Mouse (Mus musculus): Measurements from ENCODE around the gene Slc29a2.

The Slc29a2 gene

DNA sequence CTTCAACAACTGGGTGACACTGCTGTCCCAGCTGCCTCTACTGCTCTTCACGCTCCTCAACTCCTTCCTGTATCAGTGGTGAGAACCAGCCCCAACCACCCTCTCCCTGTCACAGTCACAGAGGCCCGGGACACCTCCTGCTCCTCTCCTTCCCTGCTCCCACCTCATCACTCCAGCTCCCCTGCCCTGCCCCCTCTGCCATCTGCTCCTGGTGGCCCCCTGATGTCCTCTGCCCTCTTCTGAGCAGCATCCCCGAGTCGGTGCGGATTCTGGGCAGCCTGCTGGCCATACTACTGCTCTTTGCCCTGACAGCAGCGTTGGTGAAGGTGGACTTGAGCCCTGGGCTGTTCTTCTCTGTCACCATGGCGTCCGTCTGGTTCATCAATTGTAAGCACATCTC lies 2.5 kb downstream of the Slc29a2 start:
- intact Hi-C loops (cut with DNase I): no loop called here

DNA sequence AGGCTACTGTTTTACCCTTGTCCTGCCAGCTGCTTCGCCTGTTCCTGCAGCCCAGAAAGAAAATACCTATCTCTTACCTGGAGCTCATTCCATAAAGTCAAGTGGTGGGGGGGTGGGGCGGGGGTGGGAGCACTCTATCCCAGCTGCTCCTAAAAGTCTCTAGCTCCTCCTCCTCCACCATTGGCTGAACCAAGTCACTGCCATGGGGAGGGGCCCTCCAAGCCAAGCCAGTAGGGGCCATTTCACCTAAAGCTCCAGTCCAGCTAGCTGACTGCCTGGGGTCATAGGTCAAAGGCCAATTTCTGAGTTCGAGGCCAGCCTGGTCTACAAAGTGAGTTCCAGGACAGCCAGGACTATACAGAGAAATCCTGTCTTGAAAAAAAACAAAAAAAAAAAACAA lies 9.0 kb downstream of the Slc29a2 start:
- intact Hi-C loops (cut with DNase I): no loop called here

DNA sequence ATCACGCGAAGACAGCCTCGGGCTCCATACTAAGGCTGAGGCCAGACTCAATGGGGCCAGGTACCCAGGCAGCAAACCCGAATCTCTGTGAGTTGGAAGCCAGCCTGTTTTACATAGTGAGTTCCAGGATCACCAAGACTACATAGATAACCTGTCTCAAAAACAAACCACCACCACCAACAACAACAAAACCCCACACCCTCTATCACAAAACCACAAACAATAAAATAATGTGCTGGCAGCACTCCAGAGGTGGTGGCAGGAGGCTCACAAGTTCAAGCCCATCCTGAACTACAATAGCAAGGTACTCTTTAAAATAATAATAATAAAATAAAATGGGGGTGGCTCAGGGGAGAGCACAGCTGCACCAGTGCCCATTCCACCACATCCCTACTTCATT lies 12.9 kb downstream of the Slc29a2 start:
- intact Hi-C loops (cut with DNase I): no loop called here

DNA sequence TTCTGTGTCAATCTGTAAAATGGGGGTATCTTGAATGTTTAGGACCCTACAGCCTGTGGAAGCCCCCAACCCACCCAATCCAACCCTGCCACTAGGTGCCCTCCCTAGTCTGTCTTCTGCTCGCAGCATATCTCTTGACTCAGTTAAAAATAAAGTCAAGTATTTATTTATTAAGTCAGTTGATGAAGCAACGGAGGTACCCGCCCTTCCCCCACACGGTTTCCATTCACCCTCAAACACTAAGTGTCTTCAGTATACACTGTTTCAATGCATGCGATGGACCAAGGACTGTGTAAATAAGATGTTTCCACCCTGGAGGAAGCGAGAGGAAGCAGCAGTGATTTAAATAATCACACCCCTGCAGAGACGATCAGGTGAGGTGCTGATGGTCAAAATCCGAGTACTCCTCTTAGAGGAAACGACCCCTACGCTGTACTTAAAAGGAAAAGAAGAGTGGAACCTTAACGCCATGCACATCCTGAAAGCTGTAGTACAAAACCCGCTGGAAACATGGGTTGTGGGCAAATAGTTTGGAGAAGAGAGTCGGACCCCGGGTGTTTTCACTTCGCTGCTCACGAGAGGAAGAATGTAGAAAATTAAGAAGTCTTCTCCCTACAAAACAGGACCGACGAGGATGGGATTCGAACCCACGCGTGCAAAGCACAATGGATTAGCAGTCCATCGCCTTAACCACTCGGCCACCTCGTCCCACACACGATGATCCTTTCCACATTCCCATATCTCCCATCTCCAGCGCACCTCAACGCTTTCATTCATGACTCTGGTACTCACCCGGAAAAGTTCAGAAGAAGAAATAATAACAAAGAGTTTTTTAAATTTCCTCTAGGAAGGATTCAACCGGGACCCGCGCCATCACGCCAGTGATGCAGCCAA lies 14.3 kb downstream of the Slc29a2 start:
- intact Hi-C loops (cut with DNase I): no loop called here

DNA sequence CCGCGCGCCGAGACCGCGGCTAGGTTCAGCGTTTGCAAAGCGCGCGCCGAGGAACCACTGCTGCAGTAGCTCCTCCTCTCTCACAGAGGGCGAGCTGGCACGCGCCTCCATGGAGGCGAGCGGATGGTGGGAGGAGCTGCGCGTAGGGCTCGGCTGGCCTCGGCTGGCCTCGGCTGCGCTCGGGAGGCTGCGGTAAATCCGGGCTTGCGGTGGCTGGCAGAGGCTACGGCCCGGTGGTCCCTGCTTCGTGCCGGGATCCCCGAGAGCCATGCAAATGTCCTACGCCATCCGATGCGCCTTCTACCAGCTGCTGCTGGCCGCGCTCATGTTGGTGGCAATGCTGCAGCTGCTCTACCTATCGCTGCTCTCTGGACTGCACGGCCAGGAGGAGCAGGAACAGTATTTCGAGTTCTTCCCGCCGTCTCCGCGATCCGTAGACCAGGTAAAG lies 15.1 kb downstream of the Slc29a2 start, which contains the start of the genes B4gat1 and AC124502.3:
Gene B4gat1, plus strand, starts transcription at position 118 of the 448 bp plus-strand sequence.
Gene AC124502.3, plus strand, starts transcription at position 183 of the 448 bp plus-strand sequence.
- intact Hi-C loops (cut with DNase I): no loop called here

DNA sequence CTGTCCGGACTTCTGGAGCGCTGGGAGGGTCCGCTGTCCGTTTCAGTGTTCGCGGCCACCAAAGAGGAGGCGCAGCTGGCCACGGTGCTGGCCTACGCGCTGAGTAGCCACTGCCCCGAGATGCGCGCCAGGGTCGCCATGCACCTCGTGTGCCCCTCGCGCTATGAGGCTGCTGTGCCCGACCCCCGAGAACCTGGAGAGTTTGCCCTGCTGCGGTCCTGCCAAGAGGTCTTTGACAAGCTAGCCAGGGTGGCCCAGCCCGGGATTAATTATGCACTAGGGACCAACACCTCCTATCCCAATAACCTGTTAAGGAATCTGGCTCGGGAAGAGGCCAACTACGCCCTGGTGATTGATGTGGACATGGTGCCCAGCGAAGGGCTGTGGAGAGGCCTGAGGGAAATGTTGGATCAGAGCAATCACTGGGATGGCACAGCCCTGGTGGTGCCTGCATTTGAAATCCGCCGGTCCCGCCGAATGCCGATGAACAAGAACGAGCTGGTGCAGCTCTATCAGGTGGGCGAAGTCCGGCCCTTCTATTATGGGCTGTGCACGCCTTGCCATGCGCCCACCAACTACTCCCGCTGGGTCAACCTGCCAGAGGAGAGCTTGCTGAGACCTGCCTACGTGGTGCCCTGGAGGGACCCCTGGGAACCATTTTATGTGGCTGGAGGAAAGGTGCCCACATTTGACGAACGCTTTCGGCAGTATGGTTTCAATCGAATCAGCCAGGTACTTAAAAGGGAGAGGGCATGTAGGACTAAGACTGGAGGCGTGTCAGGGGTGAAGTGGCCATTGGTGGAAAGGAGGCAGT lies 15.8 kb downstream of the Slc29a2 start:
- intact Hi-C loops (cut with DNase I): no loop called here

DNA sequence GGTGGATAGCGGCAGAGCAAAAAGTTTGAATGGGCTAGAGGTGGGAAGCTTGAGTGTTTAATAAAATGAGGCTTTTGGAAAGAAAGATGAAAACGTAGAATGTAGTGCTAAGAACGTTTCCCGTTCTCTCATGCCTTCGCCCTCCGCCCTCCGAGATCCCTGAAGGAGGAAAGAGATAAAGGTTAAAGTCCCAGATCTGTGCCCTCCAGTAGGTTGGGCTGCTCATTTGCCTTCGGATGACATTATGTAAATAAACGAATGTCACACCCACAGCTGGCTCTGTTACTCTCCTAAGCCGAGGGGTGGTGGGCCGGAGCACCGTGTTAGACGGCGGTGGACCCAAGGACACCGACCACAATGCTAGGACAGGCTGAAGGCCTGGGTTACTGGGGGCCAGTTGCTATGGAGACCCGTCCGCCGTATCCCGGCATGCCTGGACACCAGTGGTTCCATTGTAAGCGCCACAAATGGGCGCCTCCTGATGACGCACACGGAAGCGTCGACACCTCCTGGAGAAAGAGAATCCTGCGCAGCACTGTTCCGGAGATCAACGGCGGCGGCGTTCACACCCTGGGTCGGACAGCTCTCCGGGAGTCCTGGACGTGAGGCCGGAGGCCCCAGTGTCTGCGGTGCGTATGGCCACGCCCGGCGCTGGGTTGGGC lies 17.3 kb downstream of the Slc29a2 start, which contains the start of gene Brms1:
Gene Brms1, plus strand, starts transcription at position 493 of the 662 bp plus-strand sequence.
- intact Hi-C loops (cut with DNase I): no loop called here

DNA sequence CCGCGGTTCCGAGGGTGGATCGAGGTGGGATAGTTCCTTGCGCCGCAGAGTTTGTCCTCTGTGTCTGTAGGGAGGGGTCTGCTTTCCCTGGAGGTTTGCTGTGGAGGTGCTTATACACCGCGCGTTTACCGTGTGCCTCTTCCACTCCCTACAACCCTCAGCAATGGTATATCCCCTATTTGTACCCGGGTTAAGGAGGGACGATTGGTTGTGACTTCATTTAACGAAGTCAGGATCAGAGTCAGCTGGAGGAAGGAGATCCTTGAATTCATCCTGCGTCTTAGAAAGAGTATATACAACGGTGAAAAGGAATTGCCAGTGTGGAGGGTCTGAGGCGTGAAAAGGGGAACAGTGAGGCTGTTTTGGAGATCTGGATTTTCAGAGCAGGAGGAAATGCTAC lies 17.9 kb downstream of the Slc29a2 start:
- intact Hi-C loops (cut with DNase I): no loop called here

DNA sequence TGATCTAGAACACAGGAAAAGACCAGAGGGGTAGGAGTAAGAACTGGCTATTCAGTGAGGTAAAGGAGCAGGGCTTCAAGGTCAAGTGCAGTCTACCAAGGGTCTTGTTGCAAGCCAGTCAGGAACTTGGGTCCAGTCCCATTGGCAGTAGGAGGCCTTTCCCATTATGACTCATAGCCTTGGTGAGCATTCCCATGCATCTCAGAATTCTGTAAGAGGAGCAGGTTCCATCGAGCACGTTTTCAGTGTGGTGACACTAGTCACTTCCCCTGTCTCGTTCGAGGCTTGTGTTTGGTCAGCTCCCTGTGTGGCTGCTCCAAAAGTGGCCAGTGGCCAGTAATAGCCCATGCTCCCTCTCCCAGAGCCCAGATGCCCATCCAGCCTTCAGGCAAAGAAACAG lies 21.9 kb downstream of the Slc29a2 start:
- intact Hi-C loops (cut with DNase I): no loop called here

DNA sequence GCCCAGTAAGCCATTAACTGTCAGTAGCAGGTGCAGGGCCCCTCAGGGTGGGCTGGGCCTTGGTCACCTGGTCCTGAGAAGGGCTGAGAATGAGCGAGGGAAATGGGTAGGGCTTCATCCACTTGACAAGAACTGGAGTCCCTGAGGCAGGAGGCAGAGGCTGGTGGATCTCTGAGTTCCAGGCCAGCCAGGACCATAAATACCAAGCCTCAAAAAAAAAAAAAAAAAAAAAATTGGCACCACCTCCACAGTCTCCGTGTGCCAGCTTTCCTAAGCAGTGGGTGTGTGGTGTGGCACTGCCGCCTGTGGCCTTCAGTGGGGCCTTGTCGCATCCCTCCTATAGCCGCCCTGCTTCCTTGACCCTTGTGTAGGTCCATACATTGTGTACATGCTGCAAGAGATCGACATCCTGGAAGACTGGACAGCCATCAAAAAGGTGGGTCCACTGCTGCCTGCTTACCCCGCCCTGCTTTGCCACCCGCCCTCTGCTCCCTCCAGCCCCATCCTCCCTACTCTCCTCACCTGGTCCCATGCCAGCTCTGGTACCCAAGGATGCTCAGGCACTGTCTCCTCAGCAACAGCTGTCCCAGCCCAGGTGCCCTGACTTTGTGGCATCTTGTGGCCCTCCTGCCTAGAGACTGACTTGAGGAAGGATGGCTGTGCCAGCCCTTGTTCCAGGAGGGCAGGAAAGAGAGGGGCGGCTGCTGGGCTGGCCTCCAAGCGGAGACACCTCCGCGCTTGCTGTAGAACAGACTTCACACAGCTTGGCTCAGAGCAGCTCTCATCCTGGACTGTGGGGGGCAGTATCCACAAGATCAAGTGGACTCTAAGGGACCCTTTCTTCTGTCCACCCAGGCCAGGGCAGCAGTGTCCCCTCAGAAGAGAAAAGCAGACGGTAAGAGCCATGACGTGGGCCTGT lies 24.7 kb downstream of the Slc29a2 start:
- intact Hi-C loops (cut with DNase I): no loop called here

DNA sequence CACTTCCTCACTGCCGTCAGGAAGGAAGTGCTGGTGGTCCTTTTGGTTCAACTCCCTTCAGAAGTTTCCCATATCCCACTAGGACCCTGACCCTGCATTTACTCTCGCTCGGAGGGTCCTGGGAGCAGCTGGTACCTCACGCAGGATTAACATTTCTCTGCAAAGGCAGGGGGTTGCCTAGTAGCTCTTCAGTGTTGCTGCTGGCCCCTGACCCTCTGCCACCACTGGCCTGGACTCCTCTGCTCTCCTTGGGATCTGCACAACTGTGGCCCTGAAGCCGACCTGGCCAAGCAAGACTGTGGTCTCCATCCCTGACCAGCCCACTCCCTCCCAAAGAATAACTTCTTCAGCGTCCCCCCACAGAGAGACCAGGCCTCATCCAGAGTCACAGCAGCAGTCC lies 25.7 kb downstream of the Slc29a2 start:
- intact Hi-C loops (cut with DNase I): no loop called here

DNA sequence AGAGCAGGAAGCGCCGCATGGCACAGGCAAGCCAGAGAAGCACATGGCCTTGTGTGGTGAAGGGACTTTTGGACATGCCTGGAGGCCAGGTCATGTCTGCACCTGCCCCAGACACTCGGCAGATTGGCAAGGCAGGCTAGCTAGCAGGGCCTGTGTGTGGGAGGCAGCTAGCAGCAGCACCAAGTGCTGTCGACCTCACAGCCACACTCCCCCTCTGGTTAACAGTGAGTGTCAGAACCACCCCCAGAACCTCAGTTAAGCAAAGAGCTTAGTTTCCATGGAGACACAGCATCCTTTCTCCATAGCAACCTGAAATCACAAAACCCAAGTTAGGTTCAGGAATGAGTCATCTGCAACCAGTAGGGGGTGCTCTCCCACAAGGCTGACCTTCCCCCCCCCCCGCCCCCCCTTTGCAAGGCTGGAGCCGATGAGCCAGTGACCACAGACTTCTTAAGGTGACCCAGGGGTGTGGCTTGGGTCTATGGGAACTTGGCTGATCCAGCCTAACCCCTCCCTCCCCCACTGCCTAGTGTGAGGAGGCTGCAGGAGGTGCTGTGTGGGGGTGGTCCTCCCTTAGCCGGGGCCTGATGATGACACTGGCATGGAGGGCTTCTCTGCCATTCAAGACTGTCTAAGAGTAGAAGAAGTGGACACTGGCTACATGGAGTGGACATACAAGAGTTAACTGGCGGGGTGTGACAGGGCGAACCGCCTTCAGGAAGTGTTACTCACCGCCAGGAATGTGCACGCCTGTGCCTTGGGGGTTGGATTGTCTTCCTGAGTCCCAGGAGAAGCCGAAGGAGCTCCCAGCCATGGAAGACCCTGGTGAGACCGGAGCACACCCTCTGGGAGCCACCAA lies 26.6 kb downstream of the Slc29a2 start, which contains the start of gene Rin1:
Gene Rin1, plus strand, starts transcription at position 435 of the 859 bp plus-strand sequence.
- intact Hi-C loops (cut with DNase I): no loop called here

DNA sequence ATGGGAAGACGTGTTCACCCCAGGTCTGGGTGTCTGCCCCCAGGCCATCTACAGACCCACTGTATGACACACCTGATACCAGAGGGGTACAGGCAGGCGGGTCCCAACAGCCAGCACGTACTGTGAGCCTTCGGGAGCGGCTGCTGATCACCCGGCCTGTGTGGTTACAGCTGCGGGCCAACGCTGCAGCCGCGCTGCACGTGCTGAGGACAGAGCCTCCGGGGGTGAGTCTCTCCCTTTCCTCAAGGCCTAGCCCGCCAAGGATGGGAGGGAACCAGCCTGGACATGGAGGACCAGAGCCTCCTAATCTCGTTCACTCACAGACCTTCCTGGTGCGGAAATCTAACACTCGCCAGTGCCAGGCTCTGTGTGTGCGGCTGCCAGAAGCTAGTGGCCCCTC lies 27.4 kb downstream of the Slc29a2 start:
- intact Hi-C loops (cut with DNase I): no loop called here

DNA sequence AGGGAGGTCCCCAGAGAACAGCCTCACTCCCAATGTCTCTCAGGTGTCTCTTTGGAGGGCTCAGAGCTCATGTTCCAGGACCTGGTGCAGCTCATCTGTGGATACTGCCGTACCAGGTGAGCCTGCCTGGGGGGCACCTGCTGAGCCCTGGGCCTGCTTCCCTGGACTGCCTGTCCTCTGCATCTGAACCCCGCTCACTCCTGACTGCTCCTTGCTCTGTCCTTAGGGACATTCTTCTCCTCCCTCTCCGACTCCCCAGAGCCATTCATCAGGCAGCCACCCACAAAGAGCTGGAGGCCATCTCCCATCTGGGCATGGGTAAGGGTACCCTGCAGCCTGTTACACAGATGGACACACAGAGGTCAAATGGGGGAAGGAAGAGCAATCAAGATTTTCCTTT lies 27.9 kb downstream of the Slc29a2 start:
- intact Hi-C loops (cut with DNase I): no loop called here

DNA sequence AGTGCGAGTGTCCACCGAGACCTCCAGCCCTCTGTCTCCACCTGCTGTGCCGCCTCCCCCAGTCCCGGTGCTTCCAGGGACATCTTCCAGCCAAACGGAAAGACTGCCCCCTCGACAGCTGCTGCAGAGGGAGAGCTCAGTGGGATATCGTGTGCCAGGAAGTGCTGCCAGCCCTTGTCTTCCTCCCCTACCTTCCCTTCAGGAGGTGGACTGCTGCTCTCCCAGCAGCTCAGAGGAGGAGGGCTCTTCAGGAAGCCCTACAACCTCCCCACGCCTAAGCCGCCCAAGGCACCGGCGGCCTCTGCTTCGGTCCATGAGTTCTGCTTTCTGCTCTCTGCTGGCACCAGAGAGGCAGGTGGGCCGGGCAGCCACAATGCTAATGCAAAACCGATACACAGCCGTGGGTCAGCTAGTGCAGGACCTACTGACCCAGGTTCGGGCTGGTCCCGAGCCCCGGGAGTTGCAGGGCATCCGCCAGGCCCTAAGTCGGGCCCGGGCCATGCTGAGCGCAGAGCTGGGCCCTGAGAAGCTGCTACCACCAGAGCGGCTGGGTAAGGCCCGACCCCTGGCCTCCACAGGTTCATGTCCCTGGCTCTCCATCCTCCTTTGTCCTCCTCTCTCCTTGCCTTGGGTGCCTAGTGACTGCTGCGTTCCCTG lies 28.6 kb downstream of the Slc29a2 start:
- intact Hi-C loops (cut with DNase I): no loop called here

DNA sequence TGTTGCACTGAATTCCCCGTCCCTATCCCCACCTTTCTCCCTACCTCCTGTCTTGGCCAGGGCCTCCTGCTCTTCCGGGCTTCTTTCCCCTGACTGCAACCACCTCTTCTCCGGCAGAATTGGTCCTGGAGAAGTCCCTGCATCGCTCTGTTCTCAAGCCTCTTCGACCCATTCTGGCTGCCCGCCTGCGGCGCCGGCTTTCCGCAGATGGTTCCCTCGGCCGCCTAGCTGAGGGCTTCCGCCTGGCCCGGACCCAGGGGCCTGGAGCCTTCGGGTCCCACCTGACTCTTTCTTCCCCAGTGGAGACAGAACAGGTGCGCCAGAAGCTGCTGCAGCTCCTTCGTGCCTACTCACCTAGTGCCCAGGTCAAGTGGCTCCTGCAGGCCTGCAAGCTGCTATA lies 29.2 kb downstream of the Slc29a2 start:
- intact Hi-C loops (cut with DNase I): no loop called here

DNA sequence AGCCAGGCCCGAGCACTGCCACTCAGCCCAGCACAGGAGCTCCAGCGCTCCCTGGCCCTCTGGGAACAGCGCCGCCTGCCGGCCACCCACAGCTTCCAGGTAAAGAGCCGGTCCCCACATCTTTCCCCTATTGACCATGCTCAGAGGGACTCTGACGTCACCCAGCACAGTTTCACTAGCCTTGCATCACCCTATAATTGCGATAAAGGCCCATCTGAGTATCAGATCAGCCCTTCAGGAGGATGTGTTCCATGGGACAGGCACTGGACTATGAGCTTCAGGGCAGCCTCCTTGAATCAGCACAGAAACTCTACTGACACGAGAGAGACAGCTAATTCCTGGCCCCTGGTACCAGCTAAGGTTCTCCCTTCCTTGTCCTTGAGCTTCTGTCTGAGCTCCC lies 30.2 kb downstream of the Slc29a2 start:
- intact Hi-C loops (cut with DNase I): no loop called here

DNA sequence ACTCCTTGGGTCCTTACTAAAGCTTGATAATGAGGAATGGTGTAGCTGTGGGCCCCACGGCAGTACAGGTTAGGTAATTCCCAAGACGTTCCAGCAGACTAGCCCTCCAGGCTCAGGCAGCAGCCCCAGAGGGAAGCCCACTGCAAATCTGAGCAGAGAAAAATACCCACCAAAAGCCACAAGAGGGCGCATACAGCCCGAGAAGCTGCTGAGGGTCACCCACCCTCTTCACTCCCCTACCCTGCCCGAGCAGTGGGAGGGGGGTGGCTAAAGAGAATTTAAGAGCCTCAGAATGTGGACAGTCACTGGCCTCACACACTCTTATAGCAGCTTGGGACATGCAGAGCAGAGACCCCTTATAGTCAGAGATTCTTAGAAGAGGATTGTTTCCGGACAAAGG lies 32.6 kb downstream of the Slc29a2 start:
- intact Hi-C loops (cut with DNase I): no loop called here
